Mouse (Mus musculus) kidney, adult 2 months (tissue): ENCODE results near the gene Plekhs1.

Experiments
- CTCF ChIP-seq: fragments of 200-500 bp; conservative IDR thresholded peaks from 2 replicates; pipeline ENCODE4 v1.5.1; 2011; ENCODE audit warnings: low read depth, mild to moderate bottlenecking, control low read depth, low read length, moderate library complexity, mixed read lengths; ENCODE audit not compliant: insufficient read depth, insufficient read length
- POLR2A ChIP-seq: fragments of 200-500 bp; IDR thresholded peaks from one replicate; pipeline ENCODE4 v1.6.1; 2011; ENCODE audit warnings: low read depth, low read length, control low read depth

GRCm38 (mm10) chr19:56476546-56476945 lies 15.1 kb downstream of the Plekhs1 start:
- TF ChIP-seq POLR2A (no peak), CTCF (no peak)
